Mouse (Mus musculus) kidney, adult 2 months (tissue): ENCODE data around the gene Mpo. TPM values are rescaled to one million over a fixed set of nuclear protein-coding genes. Genes with fewer than 3 reads are reported as not detected.
A peak's percentile ranks its signal among the peaks of the same experiment; 100 is the strongest.

Experiments
- DNase-seq: peaks from one replicate; pipeline ENCODE4 v3.0.0; 2021
- H3K27ac ChIP-seq: fragments of 200-500 bp; 2 replicates; pipeline ENCODE4 v1.5.1; 2012; ENCODE audit warnings: low read depth, low read length, control low read depth, inconsistent platforms; ENCODE audit not compliant: insufficient read depth
- H3K27me3 ChIP-seq: fragments of 200-500 bp; replicated peaks from 2 replicates; pipeline ENCODE4 v1.6.1; 2012; ENCODE audit warnings: mild to moderate bottlenecking, moderate library complexity, low read length, inconsistent platforms; ENCODE audit not compliant: control insufficient read depth, insufficient read depth
- H3K36me3 ChIP-seq: fragments of 200-500 bp; 2 replicates; pipeline ENCODE4 v1.6.1; 2012; ENCODE audit warnings: mild to moderate bottlenecking, moderate library complexity, low read length, inconsistent platforms; ENCODE audit not compliant: control insufficient read depth, insufficient read depth
- H3K4me1 ChIP-seq: fragments of 200-500 bp; 2 replicates; pipeline ENCODE4 v1.6.1; 2011; ENCODE audit warnings: low read length; ENCODE audit not compliant: control insufficient read depth, insufficient read depth
- H3K4me3 ChIP-seq: fragments of 200-500 bp; 2 replicates; pipeline ENCODE4 v1.5.1; 2011; ENCODE audit warnings: mild to moderate bottlenecking, low read depth, low read length, control low read depth; ENCODE audit not compliant: insufficient read depth
- CTCF ChIP-seq: fragments of 200-500 bp; conservative IDR thresholded peaks from 2 replicates; pipeline ENCODE4 v1.5.1; 2011; ENCODE audit warnings: low read depth, mild to moderate bottlenecking, control low read depth, low read length, moderate library complexity, mixed read lengths; ENCODE audit not compliant: insufficient read depth, insufficient read length
- POLR2A ChIP-seq: fragments of 200-500 bp; IDR thresholded peaks from one replicate; pipeline ENCODE4 v1.6.1; 2011; ENCODE audit warnings: low read depth, low read length, control low read depth
- WGBS: fragments of 180-500 bp; shearing (Covaris S2); methylation state at CpG from one replicate; pipeline ENCODE4 v1.1.7; 2018; 5-methylcytosine and 5-hydroxymethylcytosine counted together
- polyA plus RNA-seq: library from polyadenylated mRNA; depleted of rRNA; stranded (reverse); fragments of >200 nt; gene quantifications from 2 replicates; pipeline ENCODE4 v1.2.3, GENCODE M21; 2012

Mpo gene
- polyA plus RNA-seq, 1 experiment: 0.05 TPM

DNA sequence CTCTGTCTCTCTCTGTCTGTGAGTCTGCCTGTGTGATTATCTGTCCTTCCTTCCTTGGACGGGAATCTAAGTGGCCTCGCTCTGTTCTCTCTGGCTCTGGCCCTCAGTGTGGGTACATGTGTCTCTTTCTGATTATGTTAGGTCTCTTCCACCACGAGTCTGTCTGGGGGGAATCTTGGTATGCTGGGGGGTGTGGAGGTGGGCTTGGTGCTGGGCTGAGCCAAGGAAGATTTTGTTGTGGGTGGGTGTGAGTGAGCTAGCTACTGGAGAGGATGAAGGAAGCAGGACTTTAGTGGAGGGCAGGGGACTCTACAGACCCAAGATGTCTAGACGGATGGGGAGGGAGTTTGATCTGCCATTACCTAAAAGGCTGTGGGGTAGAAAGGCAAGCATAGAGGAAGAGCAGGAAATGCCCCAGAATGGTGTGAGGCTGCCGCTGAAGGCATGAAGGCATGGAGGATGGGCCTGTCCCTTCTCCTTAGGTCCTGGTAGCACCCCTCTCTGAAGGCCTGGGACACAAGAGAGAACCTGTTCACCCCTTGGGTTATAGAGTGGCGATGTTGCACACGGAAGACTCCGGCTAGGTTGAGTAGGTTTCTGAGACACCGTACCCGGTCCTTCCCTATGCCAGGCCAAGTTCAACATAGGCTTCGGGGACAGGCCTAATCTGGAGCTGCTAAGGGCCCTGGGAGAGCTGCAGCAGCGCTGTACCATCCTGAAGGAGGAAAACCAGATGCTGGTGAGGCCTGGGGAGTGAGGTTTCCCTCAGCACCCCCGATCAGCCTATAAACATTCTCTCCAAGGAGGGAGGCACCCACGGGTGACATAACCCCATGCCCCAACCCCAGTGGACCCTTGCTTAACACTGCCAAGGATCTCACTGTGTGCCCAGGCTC, 31.3 kb upstream of the Mpo start:
- no peak overlapping the region for H3K27ac ChIP-seq
- TF ChIP-seq POLR2A (no peak), CTCF (no peak)
- no peaks in the 10 kb centered on the region for H3K36me3 ChIP-seq
- DNase-seq: no peak
- no peak overlapping the region for H3K4me3 ChIP-seq
- H3K4me1 ChIP-seq: no peaks in the 10 kb centered on the region
- WGBS: 84% methylated on average over 14 of the region's 14 CpGs
- no peaks in the 10 kb centered on the region for H3K27me3 ChIP-seq

DNA sequence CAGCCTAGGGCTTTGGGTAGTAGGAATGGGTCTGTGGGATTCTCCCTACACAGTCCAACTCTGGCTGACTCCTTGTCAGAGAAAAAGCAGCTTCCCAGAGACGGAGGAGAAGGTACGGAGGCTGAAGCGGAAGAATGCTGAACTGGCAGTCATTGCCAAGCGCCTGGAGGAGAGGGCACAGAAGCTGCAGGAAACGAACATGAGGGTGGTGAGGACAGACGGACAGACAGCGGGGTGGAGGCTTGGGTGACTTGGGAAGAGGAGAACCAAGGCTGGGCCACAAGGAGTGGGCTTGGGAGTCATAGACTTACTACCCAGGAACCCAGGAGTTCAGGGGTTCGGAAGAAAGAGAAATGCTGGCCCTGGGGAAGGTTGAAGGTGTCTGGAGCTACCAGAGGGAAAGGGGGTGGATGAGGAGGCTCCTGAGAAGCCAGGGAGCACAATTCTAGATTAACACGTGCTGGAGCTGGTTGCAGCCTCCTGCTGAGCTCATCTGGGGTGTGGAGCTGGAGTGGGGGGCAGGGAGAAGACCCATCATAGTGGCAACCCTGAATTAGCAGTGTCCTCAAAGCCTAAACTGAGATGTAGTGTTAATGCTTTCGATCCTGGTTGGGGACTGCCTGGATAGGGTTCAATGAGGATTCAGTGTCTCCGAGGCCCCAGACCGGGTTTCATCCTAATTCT, 30.5 kb upstream of the Mpo start:
- no peak for DNase-seq
- TF ChIP-seq CTCF (no peak), POLR2A (no peak)
- 61% methylated on average over 12 of the region's 12 CpGs for WGBS
- Histone ChIP-seq H3K27ac (no peak overlapping the region), H3K4me3 (no peak overlapping the region), H3K36me3 (no peaks in the 10 kb centered on the region), H3K27me3 (no peaks in the 10 kb centered on the region), H3K4me1 (no peaks in the 10 kb centered on the region)

DNA sequence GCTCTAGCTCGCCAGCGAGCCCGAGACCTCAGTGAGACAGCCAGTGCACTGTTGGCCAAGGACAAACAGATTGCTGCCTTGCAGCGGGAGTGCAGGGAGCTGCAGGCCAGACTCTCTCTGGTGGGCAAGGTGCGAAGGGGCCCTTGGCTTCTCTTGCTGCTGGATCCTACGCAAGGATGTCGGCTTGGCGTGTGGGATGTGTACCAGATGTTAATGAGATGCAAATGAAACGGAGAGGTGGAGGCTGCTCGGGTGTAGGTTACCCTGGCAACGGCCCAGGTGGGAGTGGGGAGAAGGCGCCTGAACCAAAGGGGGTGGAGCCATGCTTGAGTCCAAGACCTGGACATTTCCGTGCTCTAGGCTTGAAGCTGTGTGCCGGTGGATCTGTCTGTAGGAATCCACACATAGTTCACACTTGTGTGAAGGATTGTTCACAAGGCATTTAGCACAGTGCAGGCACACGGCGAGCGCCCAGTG, 29.8 kb upstream of the Mpo start:
- 3% methylated on average over 17 of the region's 17 CpGs for WGBS
- no peak overlapping the region for H3K27ac ChIP-seq
- DNase-seq: peak; percentile 55
- TF ChIP-seq CTCF: no peak
- no peak for TF ChIP-seq POLR2A
- H3K4me1 ChIP-seq: no peaks in the 10 kb centered on the region
- no peaks in the 10 kb centered on the region for H3K27me3 ChIP-seq
- peak overlapping the region; percentile 43 for H3K4me3 ChIP-seq
- no peaks in the 10 kb centered on the region for H3K36me3 ChIP-seq

DNA sequence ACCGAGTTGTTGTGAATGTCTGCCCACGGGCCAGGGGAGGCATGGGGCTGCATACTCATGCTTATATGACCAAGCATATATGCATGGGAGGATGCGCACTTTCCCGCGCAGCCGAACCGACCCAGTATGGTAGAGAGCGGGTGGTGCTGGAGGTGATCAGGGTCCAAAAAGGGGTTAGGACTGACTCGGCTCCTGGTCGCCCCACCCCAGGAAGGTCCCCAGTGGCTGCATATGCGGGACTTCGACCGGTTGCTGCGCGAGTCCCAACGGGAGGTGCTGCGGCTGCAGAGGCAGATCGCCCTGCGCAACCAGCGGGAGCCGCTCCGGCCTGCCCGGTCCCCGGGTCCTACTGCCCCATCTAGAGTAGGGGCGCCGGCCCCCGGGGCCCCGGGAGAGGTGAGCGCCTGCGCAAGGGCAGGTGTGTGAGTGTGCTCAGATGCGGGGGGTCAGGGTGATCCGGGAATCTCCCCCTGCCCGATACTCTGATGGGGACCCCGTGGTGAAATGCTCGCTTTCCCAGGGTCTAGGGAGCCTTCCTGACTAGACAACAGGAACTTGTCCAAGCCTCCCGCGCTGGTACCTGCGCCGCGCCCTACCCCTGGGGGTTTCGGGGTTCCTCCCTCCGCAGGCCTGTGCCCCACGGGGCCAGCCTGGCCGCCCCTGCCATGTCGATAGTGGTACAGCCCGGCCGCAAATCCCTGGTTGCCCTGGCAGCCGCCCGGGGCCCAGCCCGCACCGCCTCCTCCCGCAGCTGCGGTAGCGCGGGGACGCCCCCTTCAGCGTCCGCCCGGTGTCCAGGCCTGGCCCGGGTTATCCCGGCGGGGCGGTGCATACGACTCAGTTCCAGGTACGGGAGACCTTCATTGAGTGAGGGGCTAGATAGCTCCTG, 29.1 kb upstream of the Mpo start:
- no peaks in the 10 kb centered on the region for H3K27me3 ChIP-seq
- H3K4me3 ChIP-seq: peak overlapping the region; percentile 43
- no peak for DNase-seq
- no peak for TF ChIP-seq POLR2A
- TF ChIP-seq CTCF: no peak
- no peaks in the 10 kb centered on the region for H3K36me3 ChIP-seq
- no peak overlapping the region for H3K27ac ChIP-seq
- no peaks in the 10 kb centered on the region for H3K4me1 ChIP-seq
- 2% methylated on average over 65 of the region's 65 CpGs for WGBS

DNA sequence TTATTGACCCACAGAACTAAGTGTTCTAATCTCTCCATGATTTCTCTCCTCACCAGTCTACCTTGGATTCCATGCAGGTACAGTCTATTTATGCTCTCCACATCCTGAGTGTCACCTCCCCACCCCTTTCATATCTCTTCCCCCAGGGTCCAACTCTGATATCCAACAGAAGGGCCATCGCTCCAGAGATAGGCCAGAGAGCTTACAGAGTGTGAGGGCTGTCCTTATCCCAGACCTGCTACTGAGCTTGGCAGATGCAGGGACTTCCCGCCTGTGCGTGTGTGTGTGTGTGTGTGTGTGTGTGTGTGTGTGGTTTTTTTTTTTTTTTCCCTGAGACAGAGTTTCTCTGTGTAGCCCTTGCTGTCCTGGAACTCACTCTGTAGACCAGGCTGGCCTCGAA, 24.6 kb upstream of the Mpo start:
- Histone ChIP-seq H3K36me3 (no peaks in the 10 kb centered on the region), H3K4me1 (no peaks in the 10 kb centered on the region), H3K27me3 (no peaks in the 10 kb centered on the region), H3K4me3 (no peak overlapping the region), H3K27ac (no peak overlapping the region)
- no peak for DNase-seq
- TF ChIP-seq CTCF (no peak), POLR2A (no peak)
- 86% methylated on average over 4 of the region's 4 CpGs for WGBS

DNA sequence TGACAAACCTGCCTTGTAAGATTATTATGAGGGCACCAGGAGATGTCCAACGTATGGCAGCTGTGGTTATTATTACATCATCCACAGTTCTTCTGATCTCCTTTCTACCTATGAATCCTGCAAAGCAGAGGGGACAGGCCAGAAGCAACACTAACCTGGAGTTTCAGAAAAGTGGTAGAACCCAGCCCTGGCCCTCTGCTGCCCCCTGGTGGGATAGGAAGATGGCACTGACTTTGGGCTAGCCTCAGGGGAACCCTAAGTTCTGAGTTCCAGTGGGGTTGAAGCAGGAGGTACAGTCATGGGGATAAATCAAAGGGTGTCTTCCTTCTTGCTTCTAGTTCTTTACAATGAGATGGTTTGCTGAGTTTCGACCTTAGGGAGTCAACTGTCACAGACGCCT, 22.4 kb upstream of the Mpo start:
- no peak for TF ChIP-seq POLR2A
- TF ChIP-seq CTCF: peak; percentile 92
- no peak overlapping the region for H3K4me3 ChIP-seq
- no peaks in the 10 kb centered on the region for H3K36me3 ChIP-seq
- H3K27ac ChIP-seq: no peak overlapping the region
- no peaks in the 10 kb centered on the region for H3K27me3 ChIP-seq
- peak; percentile 69 for DNase-seq
- H3K4me1 ChIP-seq: no peaks in the 10 kb centered on the region
- WGBS: 53% methylated on average over 3 of the region's 3 CpGs
